Mouse (Mus musculus) thymus, postnatal 25 days (tissue): ENCODE data around the gene Ctc1.
"Not testable (repeated sequence)": the region's sequence is repeated elsewhere in the genome, so short reads cannot be mapped to it uniquely, and the experiment has no call there.

Source experiments
- DNase-seq: peaks from one replicate; pipeline ENCODE4 v3.0.0; 2022

The Ctc1 gene

GRCm38 (mm10) chr11:69015644-69016441, at the start of gene Ctc1:
TSS of gene Ctc1 (plus strand) at chr11:69015911.
- peak; percentile 88 for DNase-seq

- DNase-seq: no peak
Observed at GRCm38 (mm10) chr11:68966554-68966953, 49.2 kb upstream of the Ctc1 start.

GRCm38 (mm10) chr11:68967337-68968282, 48.1 kb upstream of the Ctc1 start, which contains the start of gene Slc25a35:
TSS of gene Slc25a35 (plus strand) at chr11:68968131.
- DNase-seq: peak; percentile 89

GRCm38 (mm10) chr11:68968752-68969151, 47.0 kb upstream of the Ctc1 start:
- DNase-seq: no peak

DNA sequence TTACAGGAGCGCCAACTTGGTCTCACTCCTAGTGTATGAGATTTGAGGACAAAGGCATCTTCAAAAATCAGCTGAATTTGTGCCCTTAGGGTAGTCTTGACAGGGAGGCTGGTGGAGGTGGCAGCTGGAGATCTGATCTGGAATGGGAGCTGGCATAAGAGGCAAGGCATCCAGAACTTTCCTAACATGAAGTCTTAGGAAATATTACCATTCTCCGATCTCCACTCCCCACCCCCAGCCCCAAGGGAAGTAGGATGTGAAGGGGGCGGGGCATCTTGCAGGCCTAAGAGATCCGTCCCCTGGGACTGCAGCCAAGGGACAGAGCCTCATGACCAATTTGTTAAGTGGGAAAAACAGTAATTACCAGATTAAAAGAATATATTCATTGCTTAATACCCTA, 45.5 kb upstream of the Ctc1 start:
- no peak for DNase-seq

GRCm38 (mm10) chr11:68973250-68974058, 42.3 kb upstream of the Ctc1 start:
- DNase-seq: peak; percentile 79

- DNase-seq: no peak
Observed at GRCm38 (mm10) chr11:68974059-68974450, 41.7 kb upstream of the Ctc1 start.

DNA sequence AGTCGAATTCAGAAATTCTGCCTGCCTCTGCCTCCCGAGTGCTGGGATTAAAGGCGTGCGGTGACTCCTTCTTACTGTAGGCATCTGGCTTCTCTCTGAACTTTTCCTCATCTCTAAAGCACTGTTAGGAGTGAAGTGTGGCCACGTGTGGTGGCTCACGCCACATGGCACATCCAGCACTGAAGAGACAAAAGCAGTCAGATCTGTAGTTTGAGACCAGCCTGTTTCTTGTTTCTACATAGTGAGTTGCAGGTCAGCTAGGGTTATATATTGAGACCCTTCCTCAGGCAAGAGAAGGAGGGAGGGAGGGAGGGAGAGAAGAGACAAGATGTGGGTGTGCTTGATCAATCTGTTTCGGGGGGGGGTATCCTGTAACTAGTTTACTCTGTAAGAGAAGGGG, 40.6 kb upstream of the Ctc1 start, which contains the start of gene Rangrf:
Gene Rangrf, minus strand, starts transcription at position 101 of the 400 bp plus-strand sequence.
- DNase-seq: no peak

DNA sequence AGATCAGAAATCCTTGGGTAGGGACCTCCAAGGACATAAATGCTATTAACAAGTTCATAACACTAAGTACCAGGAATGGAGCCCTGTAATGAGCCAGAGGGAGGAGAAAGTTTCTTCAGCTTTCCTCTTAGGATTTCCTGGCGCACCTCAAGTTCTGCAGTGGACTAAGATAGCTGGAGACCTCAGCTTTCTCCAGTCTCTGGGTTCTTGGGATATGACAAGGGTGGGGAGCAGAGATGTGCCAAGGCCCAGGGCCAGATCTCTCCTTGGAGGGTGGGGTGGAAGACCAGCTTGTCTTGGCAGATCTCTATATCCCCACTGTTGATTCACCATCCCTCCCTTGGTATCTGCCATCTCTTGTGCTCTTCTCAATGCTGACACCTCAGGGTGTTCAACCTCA, 40.1 kb upstream of the Ctc1 start:
- DNase-seq: no peak

DNA sequence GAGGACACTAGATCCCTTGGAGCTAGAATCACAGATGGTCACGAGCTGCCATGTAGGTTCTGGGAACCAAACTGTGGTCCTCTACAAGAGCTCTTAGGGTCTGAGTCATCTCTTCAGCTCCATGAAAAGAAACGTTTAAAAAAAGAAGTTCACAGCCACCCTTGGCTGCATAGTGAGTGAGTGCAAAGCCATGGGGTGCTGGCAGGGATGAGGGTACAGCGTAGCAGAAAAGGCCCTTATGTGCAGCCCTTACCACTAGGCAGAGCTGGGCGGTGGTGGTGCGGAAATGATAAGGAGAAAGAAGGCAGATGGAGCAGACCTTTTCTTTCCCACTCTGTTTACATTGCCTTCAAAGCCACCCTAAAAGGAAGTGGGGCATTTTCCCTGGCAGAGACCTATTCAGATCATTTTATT, 36.4 kb upstream of the Ctc1 start:
- DNase-seq: no peak

DNA sequence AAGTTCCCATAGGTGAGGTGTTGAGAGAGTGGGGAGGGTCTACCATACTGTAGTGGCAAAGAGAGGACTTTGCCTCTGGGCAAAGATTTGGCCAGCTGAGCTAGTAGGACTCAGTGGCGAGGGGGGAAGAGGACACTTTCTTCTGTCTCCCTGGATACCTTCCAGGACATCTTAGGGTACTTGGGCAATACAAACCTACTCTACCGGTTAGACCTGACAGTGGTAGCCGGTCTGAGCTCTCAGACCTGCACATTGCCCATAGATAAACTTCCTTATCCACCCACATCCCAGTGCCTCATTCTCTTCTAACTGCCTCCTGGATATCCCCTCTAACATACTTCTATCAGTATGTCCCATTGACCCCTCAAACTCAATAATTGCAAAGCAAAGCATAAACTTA, 34.8 kb upstream of the Ctc1 start:
- DNase-seq: no peak

GRCm38 (mm10) chr11:68982639-68983369, 32.9 kb upstream of the Ctc1 start:
- peak; percentile 79 for DNase-seq

DNA sequence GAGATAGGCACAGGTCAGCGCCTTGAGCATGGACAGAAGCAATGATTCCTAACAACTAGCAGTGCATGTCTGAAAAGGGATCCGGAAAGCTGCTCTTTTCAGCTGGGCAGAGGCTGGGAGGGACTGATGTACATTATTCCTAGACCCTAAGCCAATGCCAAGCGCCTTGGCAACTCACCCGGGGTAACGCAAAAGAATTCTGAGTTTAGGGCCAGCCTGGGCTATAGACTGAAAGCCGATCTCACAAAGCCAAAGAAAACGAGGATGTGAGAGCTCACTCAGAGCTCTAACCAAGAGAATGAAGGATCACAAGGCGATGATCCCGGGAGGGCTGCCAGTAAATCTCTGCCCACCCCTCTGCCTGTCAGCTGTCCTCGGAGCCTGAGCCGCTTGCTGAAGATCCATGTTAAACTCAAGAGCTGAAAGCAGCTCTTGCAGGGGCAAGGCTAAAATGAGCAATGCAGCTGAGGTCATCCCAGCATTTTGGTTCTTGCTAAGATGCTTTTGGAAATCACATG, 28.3 kb upstream of the Ctc1 start:
- no peak for DNase-seq

DNA sequence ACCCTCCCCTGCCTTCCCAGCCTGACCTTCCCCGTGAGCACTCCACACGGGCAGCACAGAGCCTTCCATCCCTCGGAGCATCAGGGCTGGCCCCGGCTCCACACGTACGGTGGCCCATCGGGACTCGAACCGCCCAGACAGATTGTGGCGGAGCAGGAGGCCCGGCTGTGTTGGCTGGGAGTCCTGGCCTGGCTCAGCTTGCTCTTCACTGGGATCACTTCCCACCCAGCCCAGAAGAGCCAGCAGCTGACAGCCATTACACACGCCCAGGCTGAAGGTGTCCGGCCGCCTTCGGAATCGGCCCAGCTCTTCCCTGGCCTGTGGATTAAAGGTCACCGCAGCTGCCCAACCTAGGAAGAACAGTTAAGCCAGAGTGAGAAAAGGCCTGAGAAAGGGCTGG, 27.4 kb upstream of the Ctc1 start:
- no peak for DNase-seq

- DNase-seq: no peak
Observed at GRCm38 (mm10) chr11:68993122-68993521, 22.6 kb upstream of the Ctc1 start.

- no peak for DNase-seq
Observed at GRCm38 (mm10) chr11:68994377-68994776, 21.3 kb upstream of the Ctc1 start.

DNA sequence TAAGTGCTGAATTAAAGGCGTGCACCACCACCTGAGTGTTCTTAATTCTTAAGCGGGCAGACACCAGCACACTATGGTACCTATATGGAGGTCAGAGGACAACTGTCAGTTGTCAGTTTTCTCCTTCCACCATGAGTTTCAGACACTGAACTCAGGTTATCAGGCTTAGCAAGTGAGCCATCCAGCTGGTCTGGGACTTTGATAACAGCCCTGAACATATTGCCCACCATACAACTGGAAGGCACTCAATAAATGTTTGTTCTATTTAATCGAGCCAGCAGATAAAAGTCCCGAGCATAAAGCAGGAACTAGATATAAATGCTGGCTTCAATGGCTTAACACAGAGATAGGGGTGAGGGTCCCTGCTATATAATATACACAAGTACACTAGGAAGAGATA, 18.6 kb upstream of the Ctc1 start:
- no peak for DNase-seq

- DNase-seq: not testable (repeated sequence)
Observed at GRCm38 (mm10) chr11:69002782-69003181, 12.9 kb upstream of the Ctc1 start.

- no peak for DNase-seq
Observed at GRCm38 (mm10) chr11:69003592-69003991, 12.1 kb upstream of the Ctc1 start.

GRCm38 (mm10) chr11:69005193-69005592, 10.5 kb upstream of the Ctc1 start:
- DNase-seq: no peak

DNA sequence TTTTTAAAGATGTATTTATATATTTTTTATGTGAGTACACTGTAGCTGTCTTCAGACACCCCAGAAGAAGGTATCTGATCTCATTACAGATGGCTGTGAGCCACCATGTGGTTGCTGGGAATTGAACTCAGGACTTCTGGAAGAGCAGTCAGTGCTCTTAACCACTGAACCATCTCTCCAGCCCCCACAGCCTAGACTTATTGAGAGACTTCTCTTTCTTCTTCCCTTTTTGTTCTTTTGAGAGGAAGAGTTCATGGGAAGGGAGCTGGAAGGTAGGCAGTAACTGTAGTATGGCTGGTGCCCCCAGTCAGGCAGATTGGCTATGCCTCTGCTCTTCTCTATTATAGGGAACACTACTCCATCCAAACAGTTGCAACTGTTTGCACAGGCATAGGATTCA, 9.1 kb upstream of the Ctc1 start:
- DNase-seq: not testable (repeated sequence)
